Comparison of ENCODE assay signal across 8 mouse cellular contexts in the genomic region with DNA sequence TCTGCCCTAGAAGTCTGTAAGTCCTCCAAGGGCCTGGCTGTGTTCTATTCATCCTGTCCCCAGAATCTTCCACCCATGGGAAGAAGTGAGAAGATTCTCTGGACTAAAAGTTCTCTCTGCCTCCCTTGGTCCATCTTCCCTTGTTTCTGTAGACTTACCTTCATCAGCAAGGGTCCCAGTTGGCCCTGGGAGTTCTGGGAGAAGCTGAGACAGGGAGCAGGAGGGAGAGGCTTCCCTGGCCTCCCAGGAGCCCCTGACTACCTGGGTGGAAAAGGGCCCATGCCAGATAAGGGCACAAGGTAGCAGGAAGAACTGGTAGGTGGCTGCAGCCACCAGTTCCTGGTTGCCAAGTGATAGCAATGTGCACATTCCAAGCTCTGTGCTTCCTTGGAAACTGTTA. TPM values are rescaled to one million over a fixed set of nuclear protein-coding genes. Genes with fewer than 3 reads are reported as not detected.
DNase-seq lines count a peak whose midpoint lies in the region; ATAC-seq and TF ChIP-seq lines count a peak whose summit lies in the region.

A gene (minus strand): TSS at position 342 of the 400 bp plus-strand sequence.

- no peak for TF ChIP-seq CTCF in kidney, adult 2 months (conservative IDR thresholded peaks at IDR 0.05; ENCODE audit: insufficient read depth, insufficient read length, low read depth, low read length)

- no peak for ATAC-seq in hindbrain, embryonic 15.5 days (ENCODE audit: low FRiP score, low read depth)
- ATAC-seq in liver, embryonic 15.5 days (ENCODE audit: insufficient read depth) = no peak

- H3K27me3 ChIP-seq in kidney, adult 2 months (replicated peaks; ENCODE audit: control insufficient read depth, insufficient read depth, low read length) = no peaks in the 10 kb centered on the region
- no peaks in the 10 kb centered on the region for H3K27me3 ChIP-seq in hindbrain, embryonic 15.5 days
- H3K27me3 ChIP-seq in liver, embryonic 15.5 days = peaks cover 14% of the 10 kb centered on the region

- no peak within 1 kb of the TSS for H3K27ac ChIP-seq in kidney, adult 2 months (ENCODE audit: insufficient read depth, low read depth, low read length)
- H3K27ac ChIP-seq in hindbrain, embryonic 15.5 days (replicated peaks) = no peak within 1 kb of the TSS
- H3K27ac ChIP-seq in liver, embryonic 15.5 days (replicated peaks) = peak within 1 kb of the TSS; percentile 94

- no peaks in the 10 kb centered on the region for H3K36me3 ChIP-seq in kidney, adult 2 months (ENCODE audit: control insufficient read depth, insufficient read depth, low read length)
- no peaks in the 10 kb centered on the region for H3K36me3 ChIP-seq in hindbrain, embryonic 15.5 days
- no peaks in the 10 kb centered on the region for H3K36me3 ChIP-seq in liver, embryonic 15.5 days (replicated peaks)

- no peak within 1 kb of the TSS for H3K4me3 ChIP-seq in kidney, adult 2 months (ENCODE audit: insufficient read depth, low read depth, low read length)
- H3K4me3 ChIP-seq in hindbrain, embryonic 15.5 days = no peak within 1 kb of the TSS
- peak within 1 kb of the TSS; percentile 20 for H3K4me3 ChIP-seq in liver, embryonic 15.5 days (replicated peaks)

- DNase-seq in kidney, adult 2 months = no peak
- DNase-seq in kidney, postnatal 25 days = no peak
- no peak for DNase-seq in adrenal gland, postnatal 14 days
- DNase-seq in gastrocnemius, adult 8-10 months (ENCODE audit: low spot score in 2 of 2) = no peak
- DNase-seq in natural killer cell, adult 2 months (ENCODE audit: low spot score in 2 of 2) = no peak
- no peak for DNase-seq in ovary, postnatal 36 days (ENCODE audit: low spot score)

- no peaks in the 10 kb centered on the region for H3K9me3 ChIP-seq in hindbrain, embryonic 15.5 days
- H3K9me3 ChIP-seq in liver, embryonic 15.5 days (replicated peaks) = no peaks in the 10 kb centered on the region

- H3K4me1 ChIP-seq in kidney, adult 2 months (ENCODE audit: control insufficient read depth, insufficient read depth, low read length) = peaks cover 11% of the 10 kb centered on the region; the same call in 1 of the 2 replicates
- H3K4me1 ChIP-seq in hindbrain, embryonic 15.5 days (replicated peaks) = peaks cover 31% of the 10 kb centered on the region
- H3K4me1 ChIP-seq in liver, embryonic 15.5 days (replicated peaks) = peaks cover 54% of the 10 kb centered on the region

- no peak within 1 kb of the TSS for H3K9ac ChIP-seq in hindbrain, embryonic 15.5 days
- H3K9ac ChIP-seq in liver, embryonic 15.5 days = peak within 1 kb of the TSS; percentile 42; the same call in 1 of the 2 replicates

- no peak for TF ChIP-seq POLR2A in kidney, adult 2 months (IDR thresholded peaks at IDR 0.05; ENCODE audit: low read depth, low read length)

- H3K4me2 ChIP-seq in hindbrain, embryonic 15.5 days = no peak within 1 kb of the TSS
- H3K4me2 ChIP-seq in liver, embryonic 15.5 days = peak within 1 kb of the TSS; percentile 76

RNA-seq across cellular contexts. Expression of the gene that starts here (rescaled TPM):
- polyA plus RNA-seq in kidney, adult 2 months (2012; rRNA removed) = 43.3 and 47.1 TPM in 2 replicates
- 36.4 and 38.8 TPM in 2 replicates for total RNA-seq in adrenal gland, postnatal 14 days (2021)
- total RNA-seq in gastrocnemius, adult 8-10 months (2022) = 10 to 100 TPM; 15.4 to 17.7 (median 16.8) TPM
- 57.7 and 61.1 TPM in 2 replicates for polyA plus RNA-seq in hindbrain, embryonic 15.5 days (2015; fragmentation: Nextera tagmentation; extraction: Ambion mirVana)
- polyA plus RNA-seq in liver, embryonic 15.5 days (2015; fragmentation: Nextera tagmentation; extraction: Ambion mirVana) = 43.4 and 43.8 TPM in 2 replicates
